Mouse (Mus musculus): Measurements from ENCODE around the gene Naxe. TPM values are rescaled to one million over a fixed set of nuclear protein-coding genes. Genes with fewer than 3 reads are reported as not detected.

Naxe gene
- total RNA-seq, 2 experiments from 2014 or later, result 73.9 to 75.5 TPM

DNA sequence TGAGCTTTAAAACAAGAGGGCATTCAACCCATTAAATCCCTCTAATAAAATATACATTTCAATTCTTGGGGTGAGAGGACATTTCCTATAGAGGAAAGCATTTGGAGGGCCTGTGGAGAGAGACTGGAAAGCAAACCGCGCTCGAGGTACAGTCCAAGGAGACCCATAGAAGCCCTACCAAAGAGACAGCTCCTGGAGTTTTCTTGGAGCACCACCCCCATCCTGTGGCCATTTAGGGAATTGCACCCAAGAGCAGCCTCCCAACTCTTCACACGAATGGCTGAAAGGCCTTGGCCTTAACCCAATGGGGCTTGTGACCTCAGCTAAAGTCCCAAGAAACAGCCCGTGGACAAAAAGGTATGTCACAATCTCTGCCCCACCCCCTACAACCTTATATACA lies 13.5 kb upstream of the Naxe start:
- DNase-seq, result peak; percentile 86 to 93
- intact Hi-C loops (cut with DNase I), result loop anchor here (1.0 to 5.0 kb wide), 3 partner anchors 44 to 135 kb away; partner anchors contain the start of gene Hapln2

DNA sequence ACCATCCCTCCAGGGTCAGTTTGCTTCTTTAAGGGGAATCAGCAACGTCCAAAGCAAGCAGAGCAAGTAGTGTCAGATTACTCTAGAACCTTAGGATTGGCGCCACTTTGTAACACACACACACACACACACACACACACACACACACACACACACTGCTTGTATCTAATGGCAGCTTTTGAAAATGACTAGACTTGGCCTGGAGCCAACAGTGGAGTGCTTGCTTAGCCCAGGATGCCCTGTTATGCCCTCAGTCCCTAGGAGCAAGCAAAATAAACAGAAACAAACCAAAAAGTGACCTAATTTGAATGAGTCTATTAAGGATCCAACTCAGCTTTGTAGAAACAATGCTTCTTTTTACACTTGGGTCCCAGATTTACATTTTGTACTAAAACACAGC lies 10.1 kb upstream of the Naxe start:
- DNase-seq, result no peak
- intact Hi-C loops (cut with DNase I), result no loop called here

DNA sequence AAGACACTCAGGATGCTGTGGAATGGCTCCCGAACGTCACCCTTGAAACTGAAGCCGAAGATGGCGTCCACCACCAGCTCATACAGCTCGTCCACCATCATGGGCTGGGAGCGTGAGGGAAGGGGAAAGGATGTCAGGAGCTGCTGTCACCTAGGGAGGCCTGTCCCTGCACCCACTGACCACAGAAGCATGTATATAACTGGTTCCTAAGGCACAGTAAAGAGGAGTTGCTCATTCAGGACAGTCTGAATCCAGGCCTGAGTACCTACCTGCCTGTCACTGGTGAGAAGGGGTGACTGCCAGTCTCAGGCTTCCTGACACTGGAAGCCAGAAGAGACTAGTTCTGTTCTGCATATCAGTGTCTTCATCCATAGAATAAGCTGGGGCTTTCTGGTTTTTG lies 1.3 kb downstream of the Naxe start:
- intact Hi-C loops (cut with DNase I), result no loop called here

DNA sequence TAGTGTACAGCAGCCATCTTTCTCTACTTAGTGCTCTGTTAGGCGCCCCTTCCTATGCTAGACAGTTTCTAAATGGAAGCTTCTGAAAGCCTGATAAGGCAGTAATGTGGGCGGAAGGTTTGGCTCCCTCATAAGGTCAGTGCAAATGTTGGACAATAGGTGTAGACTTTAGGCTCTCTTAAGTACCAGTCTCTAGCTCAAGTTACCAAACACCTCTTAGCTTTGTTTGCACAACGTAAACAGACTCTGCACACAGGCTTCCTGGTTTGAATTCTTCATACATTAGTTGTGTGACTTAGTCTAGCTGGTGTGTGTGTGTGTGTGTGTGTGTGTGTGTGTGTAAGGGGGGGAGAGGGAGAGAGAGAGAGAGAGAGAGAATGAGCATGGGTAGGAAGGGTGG lies 8.8 kb downstream of the Naxe start:
- intact Hi-C loops (cut with DNase I), result no loop called here
- DNase-seq, result no peak

More for the DNA sequence above, 1.3 kb downstream of the Naxe start:
- DNase-seq, result no peak

DNA sequence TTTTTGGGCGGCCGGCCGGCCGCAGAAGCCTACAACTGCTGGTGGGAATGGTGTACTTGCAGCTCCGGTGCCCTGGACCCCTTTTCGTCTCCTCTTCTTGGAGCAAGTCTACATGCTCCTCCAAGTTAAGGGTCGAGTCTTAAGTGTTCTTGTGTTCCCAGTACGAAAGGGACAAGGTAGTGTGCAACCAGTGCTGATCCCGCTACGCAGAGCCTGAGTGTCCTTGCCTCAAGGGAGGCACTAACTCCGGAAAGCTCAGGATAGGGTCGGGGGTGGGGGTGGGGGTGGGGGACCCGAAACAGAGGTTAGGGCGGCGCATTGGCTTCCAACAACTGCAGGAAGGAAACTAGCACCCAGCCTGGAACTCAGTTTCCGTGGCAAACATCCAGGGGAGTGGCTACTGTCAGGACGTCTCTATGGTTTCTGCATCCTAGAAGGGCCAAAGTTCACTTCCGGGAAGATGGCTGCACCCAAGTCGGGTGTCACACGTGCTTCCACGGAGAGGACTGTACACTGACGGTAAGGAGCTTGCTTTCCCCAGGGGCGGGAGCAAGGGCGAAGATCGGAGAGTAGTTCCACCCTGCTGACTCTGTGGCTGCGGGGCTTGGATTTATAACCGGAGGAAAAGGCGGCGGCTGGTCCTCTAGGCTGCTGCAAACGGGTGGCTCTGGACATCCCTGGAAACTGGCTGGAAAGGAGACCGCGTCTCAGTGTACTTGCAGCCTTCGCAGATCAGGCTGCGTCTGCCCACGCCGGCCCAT lies 15.5 kb downstream of the Naxe start, which contains the start of gene Gpatch4:
Gene Gpatch4, plus strand, starts transcription at position 448 of the 761 bp plus-strand sequence.
- DNase-seq, result peak; percentile 83 to 86
- intact Hi-C loops (cut with DNase I), result no loop called here

DNA sequence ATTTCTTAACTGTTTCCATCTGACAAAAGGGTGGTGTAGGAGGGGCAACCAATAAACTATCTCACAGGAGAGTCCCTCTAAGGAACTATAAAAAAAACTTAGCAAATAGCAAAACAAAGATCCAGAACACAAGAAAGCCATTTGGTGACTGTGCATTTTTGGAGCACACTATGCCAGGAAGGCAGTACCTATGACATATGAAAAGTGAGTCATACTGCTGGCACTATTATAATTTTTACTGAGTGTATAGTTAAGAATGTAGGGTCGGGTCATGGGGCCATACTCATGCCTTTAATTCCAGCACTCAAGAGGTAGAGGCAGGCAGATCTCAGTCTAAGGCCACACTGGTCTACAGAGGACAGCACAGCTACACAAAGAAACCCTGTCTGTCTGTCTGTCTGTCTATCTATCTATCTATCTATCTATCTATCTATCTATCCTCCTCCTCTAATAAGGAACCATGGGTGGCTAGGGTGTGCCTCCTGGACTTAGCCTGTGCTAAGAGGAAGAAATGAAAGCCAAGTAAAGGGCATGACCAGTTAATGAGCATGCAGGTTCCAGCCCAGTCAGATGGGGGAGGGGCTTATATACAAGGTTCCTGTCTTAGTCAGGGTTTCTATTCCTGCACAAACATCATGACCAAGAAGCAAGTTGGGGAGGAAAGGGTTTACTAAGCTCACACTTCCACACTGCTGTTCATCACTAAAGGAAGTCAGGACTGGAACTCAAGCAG lies 22.6 kb downstream of the Naxe start:
- DNase-seq, result no peak
- intact Hi-C loops (cut with DNase I), result no loop called here

DNA sequence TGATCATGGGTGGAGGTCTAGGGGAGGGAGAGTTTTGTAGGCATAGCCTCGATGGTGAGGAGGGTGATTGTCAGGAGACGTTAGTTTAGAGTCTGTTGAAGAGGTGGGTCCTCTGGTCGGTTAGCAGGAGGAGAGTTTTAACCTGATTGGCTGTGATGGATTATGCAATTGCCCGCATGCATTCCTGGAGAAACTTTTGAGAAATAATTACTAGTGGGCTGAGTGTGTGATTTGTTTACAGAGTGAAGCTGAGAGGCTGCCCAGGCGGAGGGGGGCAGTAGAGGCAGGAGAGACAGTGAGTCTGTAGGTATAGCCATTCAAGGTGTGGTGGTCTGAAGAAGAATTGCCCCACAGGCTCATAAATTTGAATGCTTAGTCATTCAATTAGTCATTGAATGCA lies 24.8 kb downstream of the Naxe start:
- DNase-seq, result no peak
- intact Hi-C loops (cut with DNase I), result no loop called here

DNA sequence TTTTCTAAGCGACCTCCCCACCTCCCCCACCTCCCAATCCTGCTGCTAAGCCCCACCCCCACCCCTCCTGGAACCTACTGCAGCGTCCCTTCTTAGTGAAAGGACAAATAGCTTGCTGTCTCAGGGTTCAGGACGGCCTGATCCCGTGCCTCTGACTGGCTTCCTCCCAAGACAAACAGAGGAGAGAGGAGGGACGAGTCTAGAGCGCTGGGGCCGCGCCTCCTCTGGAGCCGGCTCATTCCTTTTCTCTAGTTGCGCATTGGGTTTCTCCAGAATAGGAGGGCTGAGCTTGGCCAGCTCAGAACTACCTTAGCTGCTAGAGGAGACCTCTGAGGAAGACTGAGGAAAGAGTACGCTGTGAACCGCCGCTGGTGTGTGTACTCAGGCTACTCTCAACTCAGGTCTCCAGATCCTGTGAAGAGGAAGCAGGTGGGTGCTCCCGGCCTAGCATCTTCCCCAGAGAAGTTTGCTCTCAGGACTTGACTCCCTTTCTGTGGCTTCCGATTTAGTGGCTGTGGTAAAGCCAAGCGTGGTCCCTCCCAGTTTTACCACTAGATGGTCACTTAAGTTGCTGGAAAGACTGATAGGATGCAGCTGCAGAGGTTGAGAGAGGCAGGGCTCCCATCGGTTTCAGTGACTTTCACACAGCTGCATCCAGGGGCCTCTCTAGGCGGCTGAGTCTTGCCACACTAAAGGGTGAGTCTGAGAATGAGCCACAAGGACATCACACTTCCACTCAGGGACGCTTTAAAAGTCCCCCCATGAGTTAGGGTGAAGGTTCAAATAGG lies 27.5 kb downstream of the Naxe start:
- intact Hi-C loops (cut with DNase I), result no loop called here
- DNase-seq, result peak; percentile 42 to 50

DNA sequence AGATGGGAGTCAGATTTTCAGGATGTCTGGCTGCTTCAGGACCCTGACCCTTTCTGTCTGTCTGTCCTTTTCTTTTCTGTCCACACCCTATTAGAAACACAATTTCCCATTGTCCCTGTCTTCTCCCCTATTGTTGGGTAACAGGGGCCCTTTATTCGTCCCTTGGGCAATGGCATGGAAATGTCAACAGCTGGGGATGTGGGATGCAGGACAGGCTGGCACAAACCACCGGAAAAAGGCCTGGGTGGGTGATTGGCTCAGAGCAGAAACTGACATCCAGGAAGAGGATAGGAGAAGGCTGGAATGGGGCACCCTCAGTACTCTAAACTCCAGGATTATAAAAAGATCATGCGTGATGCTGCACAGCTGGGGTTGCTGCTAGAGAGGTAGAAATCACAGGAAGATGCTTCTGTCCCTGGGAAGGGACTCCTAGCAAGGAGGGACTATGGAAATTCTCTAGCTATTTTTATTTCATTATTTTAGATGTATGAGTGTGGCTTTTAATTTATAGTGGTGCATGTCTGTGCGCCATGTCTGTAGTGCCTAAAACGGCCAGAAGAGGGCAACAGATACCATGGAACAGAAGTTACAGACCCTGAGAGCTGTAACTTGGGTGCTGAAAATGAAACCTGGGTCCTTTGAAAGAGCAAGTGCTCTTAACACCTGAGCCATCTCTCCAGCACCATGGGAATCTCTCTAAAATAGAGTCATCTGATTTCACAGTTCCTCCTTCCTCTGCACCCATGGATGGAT lies 30.7 kb downstream of the Naxe start, which contains the start of gene Hapln2:
Gene Hapln2, minus strand, starts transcription at position 150 of the 753 bp plus-strand sequence.
- intact Hi-C loops (cut with DNase I), result loop anchor here (5.0 kb wide), 1 partner anchor 45 kb away; no protein-coding TSS in a partner anchor
- peak in 1 of 2 experiments; percentile 20 for DNase-seq

DNA sequence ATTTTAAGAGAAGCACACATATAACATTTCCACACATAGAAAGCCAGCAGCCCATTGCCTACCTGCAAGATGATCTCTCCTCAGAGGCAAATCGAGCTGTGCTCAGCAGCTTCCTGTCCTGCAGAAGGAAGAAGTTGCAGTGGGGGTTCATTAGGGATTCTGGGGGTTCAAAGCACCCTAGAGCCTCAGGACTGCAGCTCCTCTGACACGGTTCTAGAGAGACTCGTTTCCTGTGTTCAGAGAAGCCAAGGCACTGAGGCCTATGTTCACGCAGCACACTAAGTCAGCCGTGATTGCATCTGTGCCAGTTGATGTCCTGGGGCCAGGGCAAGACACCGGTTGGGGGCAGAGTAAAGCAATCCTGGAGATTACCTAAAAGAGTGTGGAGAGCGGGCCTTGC lies 31.5 kb downstream of the Naxe start:
- intact Hi-C loops (cut with DNase I), result loop anchor here (5.0 kb wide), 1 partner anchor 45 kb away; no protein-coding TSS in a partner anchor
- no peak for DNase-seq

DNA sequence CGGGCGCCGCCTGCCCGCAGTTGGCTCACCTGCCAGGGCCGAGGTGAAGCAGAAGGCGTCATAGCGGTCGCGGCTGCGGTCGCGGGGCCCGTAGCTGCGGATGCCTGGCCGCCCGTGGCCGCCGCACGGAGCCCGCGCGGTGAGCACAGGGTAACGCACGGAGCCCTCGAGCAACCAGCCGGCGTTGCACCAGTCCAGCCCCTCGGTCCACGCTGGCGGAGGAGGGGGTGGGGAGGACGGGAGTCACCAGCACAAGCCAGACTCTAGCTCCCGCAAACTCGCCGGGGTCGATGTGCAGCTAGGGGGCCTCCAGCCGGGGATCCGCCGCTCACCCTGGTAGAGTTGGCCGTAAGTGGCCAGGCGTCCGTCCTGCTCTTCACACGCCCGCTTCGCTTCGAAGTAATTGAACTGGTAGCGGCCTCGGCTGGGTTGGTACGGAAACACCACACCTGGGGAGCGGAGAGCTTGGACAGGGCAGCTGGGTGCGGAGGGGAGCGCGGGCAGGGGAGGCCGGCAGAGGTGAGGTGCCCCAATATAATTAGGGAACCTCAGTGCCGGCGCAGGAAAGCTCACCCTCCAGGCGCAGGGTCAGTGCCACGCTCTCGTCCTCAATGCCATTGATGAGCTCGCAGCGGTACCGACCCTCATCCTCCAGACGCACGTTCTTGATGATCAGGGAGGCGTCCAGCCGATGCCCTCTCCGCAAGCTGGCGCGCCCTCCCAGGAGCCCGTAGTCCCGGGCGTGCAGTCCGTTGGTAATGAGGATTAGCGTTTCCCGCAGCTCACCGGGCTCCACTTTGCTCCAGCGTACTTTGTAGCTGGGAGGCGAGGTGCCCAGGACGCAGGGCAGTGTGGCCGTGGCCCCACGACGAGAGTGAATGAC lies 34.9 kb downstream of the Naxe start:
- intact Hi-C loops (cut with DNase I), result loop anchor here (2.0 kb wide), 2 partner anchors 15 to 35 kb away; partner anchors contain the start of gene Naxe
- no peak for DNase-seq

DNA sequence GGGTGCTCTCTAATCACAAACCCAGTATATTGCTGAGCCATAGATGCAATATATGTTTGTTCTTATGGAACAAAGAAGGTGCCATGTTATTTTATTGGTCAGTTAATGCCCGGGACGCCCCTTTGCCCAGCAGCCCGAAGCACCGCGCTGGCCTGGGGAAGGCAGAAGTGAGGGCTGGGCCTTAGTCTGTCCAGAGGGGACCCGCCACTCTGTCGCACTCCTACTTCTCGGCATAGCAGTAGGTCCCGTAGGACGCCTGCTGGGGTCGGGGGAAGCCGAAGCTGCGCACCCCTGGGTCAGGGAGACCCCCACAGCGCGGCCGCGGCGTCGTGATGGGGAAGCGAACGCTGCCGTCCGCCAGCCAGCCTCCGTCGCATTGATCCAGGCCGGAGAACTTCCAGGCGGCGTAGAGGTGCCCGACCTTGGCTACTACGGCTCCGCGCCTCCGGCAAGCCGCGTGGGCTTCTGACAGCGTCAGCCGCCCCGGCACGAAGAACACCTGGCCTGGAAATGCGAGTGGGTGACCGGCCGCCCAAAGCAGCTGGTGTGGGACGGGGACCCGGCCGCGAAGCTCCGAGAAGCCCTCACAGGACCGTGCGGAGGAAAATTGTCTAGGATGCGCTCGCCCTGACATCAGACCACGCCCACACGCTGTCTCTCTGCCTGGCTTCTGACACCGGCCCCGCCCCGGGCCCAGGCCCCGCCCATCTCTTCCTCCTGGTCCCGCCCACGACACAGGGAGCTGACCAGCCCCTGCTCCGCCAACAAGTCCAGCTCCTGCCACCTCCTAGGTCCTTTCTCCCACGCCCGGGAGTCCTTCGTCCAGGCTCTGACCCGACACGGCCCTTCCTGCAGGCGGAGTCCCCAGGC lies 35.7 kb downstream of the Naxe start:
- DNase-seq, result peak; percentile 85 to 86
- intact Hi-C loops (cut with DNase I), result loop anchor here (2.0 kb wide), 2 partner anchors 16 to 36 kb away; partner anchors contain the start of gene Naxe

DNA sequence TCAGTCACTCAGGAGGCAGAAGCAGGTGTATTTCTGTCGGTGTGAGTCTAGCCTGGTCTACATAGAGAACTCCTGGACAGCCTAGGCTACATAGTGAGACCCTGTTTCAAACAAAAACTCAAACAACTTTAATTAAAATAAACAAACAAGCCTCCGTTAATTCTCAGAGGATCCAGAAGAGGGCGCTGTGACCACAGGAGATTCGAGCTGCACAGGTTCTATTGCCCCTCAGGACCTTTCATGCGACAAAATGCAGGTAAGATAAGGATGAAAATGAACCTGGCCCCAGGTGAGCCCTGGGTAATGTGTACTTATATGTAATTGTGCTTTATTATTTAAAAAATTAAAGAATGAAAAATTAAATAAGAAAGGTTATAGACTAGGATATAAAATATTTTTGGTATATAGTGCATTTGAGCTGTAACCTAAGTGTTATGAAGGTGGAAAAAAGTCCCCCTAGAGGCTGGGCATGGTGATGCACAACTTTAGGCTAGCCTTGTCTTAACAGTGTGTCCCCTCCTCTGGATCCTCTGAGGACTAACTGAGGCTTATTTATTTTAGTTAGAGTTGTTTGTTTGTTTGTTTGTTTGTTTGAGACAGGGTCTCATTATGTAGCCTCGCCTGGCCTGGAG lies 47.5 kb downstream of the Naxe start:
- no peak for DNase-seq
- intact Hi-C loops (cut with DNase I), result loop anchor here (1.0 kb wide), 1 partner anchor 62 kb away; no protein-coding TSS in a partner anchor

Data from heart, postnatal 36 days (tissue).